Mouse (Mus musculus): ENCODE measurements around the gene Ufsp1.
A peak's percentile ranks its signal among the peaks of the same experiment; 100 is the strongest.

Gene Ufsp1

GRCm38 (mm10) chr5:137293839-137294743 is at the start of gene Ufsp1:
Gene Ufsp1 (plus strand): TSS chr5:137294629.
- peak; percentile 97 for DNase-seq

- DNase-seq, result no peak
Observed at GRCm38 (mm10) chr5:137263897-137264720, 30.3 kb upstream of the Ufsp1 start.

DNA sequence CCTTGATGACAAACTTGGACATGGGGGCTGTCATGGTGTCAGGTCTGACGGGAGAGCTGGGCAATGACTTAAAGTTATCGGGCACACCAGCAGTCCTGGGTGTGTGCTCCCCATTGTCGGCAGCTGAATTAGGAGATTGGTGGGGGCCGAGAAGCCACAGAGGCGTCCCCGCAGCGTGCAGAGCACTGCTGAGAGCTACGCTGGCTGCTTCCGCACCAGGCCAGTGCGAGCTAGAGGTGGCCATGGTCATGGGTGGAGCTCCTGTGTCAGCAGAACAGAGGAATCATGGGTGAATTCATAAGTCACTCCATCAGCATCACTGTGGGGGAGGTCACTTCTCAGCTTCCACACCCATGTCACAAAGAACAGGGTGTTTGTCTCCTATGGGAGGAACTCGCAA is 29.6 kb upstream of the Ufsp1 start:
- no peak for DNase-seq

DNA sequence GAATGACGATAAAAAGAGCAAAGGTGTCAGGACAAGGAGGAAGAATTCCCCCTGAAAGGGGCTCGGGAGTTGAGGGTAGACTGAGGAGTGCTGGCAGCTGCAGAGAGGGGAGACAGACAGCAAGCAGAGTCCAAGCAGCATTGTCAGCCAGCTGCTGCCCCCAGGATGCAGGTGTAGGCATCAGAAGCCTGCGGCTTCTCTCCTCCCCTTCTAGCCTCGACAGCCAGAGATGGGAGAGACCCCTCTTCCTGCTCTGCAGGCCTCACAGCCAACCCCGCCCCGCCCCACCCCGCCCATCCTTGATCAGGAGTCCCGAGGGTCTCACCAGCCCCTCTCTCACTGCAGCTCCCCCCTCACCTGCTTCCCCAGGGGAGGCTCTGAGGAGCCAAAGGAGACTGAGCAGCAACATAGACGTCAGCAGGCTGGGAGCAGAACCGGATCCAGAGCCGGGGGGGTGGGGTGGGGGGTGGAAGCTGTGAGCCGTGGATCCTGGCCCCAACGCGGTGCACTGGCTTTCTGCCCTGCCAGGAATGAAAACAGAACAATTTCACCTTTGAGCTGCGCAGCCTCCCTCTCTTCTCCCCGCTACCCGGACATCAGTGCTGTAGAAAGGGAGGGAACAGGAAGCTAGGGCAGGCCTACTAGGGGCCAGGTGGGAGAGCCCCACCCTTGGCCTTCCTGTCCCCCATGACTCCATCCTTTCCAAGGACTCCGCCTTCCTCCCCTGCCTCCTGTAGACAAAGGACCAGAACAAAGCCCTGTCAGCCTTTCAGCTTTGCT is 26.1 kb upstream of the Ufsp1 start:
- no peak for DNase-seq

GRCm38 (mm10) chr5:137277360-137278342 is 16.8 kb upstream of the Ufsp1 start:
- no peak for DNase-seq

DNA sequence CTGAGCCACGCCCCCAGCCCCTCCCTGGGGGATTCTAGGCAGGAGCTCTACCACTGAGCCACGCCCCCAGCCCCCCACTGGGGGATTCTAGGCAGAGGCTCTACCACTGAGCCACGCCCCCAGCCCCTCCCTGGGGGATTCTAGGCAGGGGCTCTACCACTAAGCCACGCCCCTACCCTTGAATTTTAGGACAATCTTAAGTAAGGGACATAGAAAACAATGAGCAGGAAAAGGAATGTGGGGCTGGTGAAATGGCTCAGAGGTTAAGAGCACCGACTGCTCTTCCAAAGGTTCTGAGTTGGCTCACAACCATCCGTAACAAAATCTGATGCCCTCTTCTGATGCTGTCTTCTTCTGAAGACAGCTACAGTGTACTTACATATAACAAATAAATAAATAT is 10.0 kb upstream of the Ufsp1 start:
- DNase-seq, result peak; percentile 28

DNA sequence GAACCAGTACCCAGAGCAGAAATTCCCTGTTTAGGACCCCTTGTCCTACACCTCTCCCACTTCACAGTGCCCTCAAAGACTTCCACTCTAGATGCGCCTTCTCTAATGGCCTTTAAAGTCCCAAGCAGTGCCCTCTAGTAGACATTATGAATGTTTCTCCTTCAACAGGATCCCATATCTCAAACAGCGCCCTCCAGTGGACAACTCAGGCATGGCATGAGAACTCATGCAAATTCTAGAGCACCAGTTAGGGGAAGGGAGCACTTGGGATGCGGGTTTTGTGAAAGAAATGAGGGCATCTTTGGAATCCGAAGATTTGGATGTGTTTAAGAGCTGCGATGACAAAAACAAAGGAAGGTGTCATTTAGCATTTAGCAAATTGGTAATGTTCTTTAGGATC is 9.4 kb upstream of the Ufsp1 start:
- peak; percentile 49 for DNase-seq

DNA sequence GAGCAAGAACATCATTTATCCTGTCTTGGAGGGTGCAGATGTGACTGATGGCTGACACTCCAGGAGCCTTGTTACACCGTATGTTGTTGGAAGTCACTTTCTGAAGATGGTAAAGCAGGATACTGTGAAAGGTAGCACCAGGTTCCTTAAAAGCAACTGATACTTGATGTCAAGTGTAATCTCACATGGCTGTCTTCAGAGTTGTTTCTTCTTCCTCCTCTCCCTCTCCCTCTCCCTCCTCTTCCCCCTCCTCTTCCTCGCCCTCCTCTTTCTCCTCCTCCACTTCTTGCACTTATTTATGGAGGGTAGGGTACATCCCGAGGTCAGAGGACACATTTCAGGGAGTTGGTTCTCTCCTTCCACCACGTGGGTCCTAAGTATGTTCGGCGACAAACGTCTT is 8.4 kb upstream of the Ufsp1 start:
- peak; percentile 29 for DNase-seq

GRCm38 (mm10) chr5:137286655-137287031 is 7.8 kb upstream of the Ufsp1 start:
- DNase-seq, result peak; percentile 94

DNA sequence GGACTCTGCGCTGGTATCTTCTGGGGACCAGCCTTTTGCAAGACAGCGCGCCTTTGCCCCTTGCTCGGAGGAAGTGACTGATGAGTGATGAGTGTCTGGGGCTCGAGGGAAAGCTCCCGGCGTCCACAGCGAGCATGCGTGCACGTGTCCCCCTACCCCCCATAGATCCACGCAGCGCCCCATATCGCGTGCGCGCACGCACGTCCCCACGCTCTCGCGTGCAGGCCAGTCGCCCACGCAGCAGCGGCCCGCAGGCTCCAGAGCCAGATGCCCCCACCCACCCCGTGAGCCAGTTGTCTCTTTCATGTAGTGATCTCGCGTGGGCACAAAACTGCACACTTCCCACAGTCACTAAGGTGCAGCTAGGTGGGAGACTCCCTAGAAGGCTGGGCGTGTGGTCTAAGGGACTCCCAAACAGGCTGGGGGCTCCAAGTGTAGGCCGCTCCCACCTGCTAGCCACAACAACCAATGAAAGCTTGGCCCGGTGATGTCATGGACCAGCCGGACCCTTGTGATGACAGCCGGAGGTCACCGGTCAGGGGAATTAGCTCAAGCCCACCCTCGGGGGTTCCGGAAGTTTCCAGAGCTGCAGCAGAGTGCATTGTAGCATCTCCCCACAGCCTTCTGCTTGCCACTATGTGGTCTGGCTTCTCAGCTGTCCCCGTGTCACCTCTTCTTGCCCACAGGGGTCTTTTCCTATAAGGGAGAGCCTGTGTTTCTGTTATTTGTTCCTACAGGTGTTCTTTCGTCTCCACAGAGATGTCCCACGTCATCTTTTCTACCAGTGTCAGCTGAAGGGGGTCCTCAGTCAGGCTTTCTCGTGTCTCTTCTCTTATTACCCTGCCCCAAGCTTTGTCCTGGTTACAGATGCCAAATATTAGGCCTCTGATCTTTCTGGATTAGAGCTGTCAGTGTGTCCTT is 7.1 kb upstream of the Ufsp1 start, which contains the start of gene Ache:
Gene Ache, plus strand, starts transcription at position 488 of the 921 bp plus-strand sequence.
- peak; percentile 90 for DNase-seq

DNA sequence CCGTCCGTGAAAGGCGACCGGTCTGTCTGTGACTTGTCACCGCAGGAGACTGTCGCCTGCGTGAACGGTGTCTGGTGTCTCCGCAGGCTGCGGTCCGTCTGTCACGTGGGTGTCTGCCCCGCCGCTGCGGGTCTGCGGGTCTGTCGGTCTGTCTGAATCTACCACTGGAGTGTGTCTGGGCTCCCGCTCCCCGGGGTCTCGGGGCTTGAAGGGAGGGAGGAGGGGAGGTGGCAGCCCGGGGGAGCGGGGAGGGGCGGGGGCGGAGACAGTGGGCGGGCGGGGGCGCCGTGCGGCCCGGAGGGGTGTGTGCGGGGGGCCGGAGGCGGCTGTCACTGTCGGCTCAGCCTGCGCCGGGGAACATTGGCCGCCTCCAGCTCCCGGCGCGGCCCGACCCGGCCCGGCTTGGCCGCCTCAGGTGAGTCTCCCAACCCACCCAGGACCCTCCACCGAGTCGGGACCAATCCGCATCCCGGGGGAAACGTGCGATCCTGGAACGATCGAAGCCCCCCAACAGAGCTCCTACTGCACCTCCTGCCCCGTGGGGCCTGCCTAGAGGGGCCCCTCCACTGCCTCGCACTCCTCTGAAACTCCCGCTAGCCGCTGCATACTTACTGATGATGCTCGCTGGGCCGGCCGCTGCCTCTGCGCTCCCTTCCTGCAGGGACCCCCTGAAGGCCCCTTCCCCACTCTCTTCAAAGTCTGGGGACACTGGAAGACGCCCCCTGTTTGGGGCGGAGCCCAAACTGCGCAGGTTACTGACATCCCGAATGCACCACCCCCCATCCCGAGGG is 6.3 kb upstream of the Ufsp1 start:
- DNase-seq, result peak; percentile 85

GRCm38 (mm10) chr5:137288999-137289470 is 5.4 kb upstream of the Ufsp1 start:
- DNase-seq, result peak; percentile 79

DNA sequence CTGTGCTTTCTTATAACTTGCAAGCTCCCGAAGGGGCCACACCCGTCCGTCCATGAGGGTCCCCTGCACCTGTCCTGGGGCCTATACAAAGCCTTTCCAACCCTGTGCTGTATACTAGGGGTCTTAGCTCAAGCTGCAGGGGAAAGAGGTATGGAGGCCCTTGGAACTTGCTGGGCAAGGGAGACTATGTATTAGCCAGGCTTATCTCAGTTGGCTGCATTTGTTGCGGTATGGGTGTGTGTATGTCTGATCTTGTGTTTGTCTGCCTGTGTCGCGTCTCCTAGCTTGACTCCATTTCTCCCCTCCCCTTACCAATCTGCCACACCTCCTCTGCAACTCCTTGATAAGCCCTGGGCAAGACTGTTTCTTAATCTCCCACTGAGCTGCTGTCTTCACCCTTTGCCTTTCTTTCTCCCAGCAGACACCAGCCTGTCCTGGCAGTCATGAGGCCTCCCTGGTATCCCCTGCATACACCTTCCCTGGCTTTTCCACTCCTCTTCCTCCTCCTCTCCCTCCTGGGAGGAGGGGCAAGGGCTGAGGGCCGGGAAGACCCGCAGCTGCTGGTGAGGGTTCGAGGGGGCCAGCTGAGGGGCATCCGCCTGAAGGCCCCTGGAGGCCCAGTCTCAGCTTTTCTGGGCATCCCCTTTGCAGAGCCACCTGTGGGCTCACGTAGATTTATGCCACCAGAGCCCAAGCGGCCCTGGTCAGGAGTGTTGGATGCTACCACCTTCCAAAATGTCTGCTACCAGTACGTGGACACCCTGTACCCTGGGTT is 4.7 kb upstream of the Ufsp1 start:
- DNase-seq, result peak; percentile 60

DNA sequence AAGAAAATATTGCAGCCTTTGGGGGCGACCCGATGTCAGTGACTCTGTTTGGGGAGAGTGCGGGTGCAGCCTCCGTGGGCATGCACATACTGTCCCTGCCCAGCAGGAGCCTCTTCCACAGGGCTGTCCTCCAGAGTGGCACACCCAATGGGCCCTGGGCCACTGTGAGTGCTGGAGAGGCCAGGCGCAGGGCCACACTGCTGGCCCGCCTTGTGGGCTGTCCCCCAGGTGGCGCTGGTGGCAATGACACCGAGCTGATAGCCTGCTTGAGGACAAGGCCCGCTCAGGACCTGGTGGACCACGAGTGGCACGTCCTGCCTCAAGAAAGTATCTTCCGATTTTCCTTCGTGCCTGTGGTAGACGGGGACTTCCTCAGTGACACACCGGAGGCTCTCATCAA is 3.8 kb upstream of the Ufsp1 start:
- DNase-seq, result peak; percentile 79

DNA sequence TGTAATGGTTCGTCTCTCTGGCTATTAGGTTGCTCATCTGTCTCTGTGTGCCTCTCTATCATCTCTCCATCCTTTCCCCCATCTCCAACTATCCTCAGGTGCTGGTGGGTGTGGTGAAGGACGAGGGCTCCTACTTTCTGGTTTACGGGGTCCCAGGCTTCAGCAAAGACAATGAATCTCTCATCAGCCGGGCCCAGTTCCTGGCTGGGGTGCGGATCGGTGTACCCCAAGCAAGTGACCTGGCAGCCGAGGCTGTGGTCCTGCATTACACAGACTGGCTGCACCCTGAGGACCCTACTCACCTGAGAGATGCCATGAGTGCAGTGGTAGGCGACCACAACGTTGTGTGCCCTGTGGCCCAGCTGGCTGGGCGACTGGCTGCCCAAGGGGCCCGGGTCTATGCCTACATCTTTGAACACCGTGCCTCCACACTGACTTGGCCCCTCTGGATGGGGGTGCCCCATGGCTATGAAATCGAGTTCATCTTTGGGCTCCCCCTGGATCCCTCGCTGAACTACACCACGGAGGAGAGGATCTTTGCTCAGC is 3.0 kb upstream of the Ufsp1 start:
- DNase-seq, result peak; percentile 64

DNA sequence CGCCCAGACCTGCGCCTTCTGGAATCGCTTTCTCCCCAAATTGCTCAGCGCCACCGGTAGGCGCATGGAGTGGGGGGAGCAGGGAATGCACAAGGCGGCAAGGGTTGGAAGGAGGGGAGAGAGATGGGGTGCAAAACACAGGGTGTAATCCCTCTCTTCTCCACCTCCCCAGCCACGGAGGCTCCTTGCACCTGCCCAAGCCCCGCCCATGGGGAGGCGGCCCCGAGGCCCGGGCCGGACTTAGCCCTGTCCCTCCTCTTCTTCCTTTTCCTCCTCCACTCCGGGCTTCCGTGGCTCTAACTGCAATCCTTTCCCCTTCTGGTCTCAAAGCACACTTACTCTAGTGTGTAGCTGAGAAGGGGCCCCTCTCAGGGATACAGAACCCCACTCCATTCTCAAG is 1.1 kb upstream of the Ufsp1 start:
- DNase-seq, result peak; percentile 88

DNA sequence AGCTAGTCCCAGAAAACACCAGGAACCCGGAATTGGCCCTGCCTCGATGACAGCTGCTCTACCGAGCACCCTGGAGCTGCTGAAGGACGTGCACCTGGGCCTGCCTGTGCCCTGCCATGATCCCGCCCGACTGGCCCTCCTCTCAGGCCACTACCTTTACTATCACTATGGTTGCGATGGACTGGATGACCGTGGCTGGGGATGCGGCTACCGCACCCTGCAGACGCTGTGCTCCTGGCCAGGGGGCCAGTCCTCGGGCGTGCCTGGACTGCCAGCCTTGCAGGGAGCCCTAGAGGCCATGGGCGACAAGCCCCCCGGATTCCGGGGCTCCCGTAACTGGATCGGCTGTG is 290 bp downstream of the Ufsp1 start:
- DNase-seq, result no peak

DNA sequence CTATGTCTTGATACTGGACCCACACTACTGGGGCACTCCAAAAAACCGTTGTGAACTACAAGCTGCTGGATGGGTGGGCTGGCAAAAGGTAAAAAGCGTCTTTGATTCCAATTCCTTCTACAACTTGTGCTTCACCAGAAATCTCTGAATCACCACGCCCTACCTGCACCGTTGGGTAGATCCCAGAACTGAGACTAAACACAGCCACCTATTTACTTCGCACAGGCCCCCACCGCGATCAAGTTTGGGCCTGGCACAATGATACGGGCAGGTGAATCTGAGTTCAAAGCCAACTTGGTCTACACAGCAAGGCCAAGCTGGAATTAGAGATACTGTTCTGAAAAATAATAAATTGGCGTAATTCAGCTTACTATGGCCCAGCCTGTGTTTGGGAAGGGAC is 867 bp downstream of the Ufsp1 start:
- peak; percentile 51 for DNase-seq

GRCm38 (mm10) chr5:137295712-137296111 is 1.3 kb downstream of the Ufsp1 start:
- DNase-seq, result no peak
